Mouse (Mus musculus) forebrain, postnatal 0 days (tissue): ENCODE measurements at regions not wholly inside any gene's neighbourhood (a gene's known extent, or its start where the extent isn't known, plus 50 kb on each side); places are given as distances from the start of the nearest gene placed in this dataset.

Experiments used
- ATAC-seq: fragments of 200-750 bp; cut with Nextera tagmentation; 2 replicates; pipeline ENCODE4 v1.8.0; 2017; ENCODE audit warnings: mild to moderate bottlenecking, moderate library complexity
- DNase-seq: peaks from one replicate; pipeline ENCODE4 v3.0.0-alpha.2; 2015
- H3K27ac ChIP-seq: fragments of 300-500 bp; sonication (generic); 2 replicates; pipeline ENCODE4 v1.5.1; 2014; ENCODE audit warnings: low read depth, mild to moderate bottlenecking, antibody characterized with exemption, low read length, moderate library complexity, mixed read lengths
- H3K27me3 ChIP-seq: fragments of 300-500 bp; sonication (generic); 2 replicates; pipeline ENCODE4 v1.6.1; 2014; ENCODE audit warnings: mild to moderate bottlenecking, low read length, mixed read lengths; ENCODE audit not compliant: insufficient read depth
- H3K36me3 ChIP-seq: fragments of 300-500 bp; sonication (generic); 2 replicates; pipeline ENCODE4 v1.6.1; 2014; ENCODE audit warnings: mild to moderate bottlenecking, moderate library complexity; ENCODE audit not compliant: insufficient read depth
- H3K4me1 ChIP-seq: fragments of 300-500 bp; sonication (generic); 2 replicates; pipeline ENCODE4 v1.6.1; 2014; ENCODE audit warnings: antibody characterized with exemption; ENCODE audit not compliant: insufficient read depth
- H3K4me2 ChIP-seq: fragments of 300-500 bp; sonication (generic); 2 replicates; pipeline ENCODE4 v1.6.1; 2014; ENCODE audit warnings: low read depth, mild to moderate bottlenecking, moderate library complexity
- H3K4me3 ChIP-seq: fragments of 300-500 bp; sonication (generic); 2 replicates; pipeline ENCODE4 v1.5.1; 2014; ENCODE audit warnings: low read depth, low read length, mixed read lengths
- H3K9ac ChIP-seq: fragments of 300-500 bp; sonication (generic); 2 replicates; pipeline ENCODE4 v1.6.1; 2014; ENCODE audit warnings: mild to moderate bottlenecking
- H3K9me3 ChIP-seq: fragments of 300-500 bp; sonication (generic); 2 replicates; pipeline ENCODE4 v1.6.1; 2016; ENCODE audit warnings: low read length
- CTCF ChIP-seq: sonication (generic); IDR thresholded peaks from 2 replicates; pipeline ENCODE4 v1.5.1; 2016; ENCODE audit warnings: antibody characterized with exemption, control low read depth, low read depth
- WGBS: fragments of 180-500 bp; shearing (Covaris S2); extraction: QIAGEN DNeasy Blood & Tissue Kit; methylation state at CpG from one replicate; pipeline ENCODE4 v1.1.7; 2014; 5-methylcytosine and 5-hydroxymethylcytosine counted together

DNA sequence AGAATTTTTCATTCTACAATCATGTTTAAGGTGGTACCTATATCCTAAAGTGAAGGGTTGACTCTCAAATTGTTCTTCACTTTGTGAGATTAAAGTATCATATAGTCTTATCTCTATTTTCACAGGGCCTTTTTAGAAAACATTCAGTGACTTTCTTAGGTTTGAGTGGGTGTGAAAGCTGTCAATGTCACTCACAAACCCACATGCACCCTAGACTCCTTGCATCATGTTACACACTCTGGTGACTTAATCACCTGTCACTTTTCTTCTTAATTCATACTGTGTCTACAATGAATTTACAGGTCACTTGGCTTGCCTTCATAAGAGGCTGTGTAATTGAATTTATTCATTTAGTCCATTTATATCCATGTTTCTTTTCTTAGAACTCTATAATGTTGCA, 1026.8 kb upstream of the Alcam start:
- ATAC-seq = no peak
- H3K4me2 ChIP-seq = no peak overlapping the region
- TF ChIP-seq CTCF = no peak
- H3K4me3 ChIP-seq = no peak overlapping the region
- H3K27ac ChIP-seq = no peak overlapping the region
- no peaks in the 10 kb centered on the region for H3K9me3 ChIP-seq
- no peak for DNase-seq
- no peaks in the 10 kb centered on the region for H3K4me1 ChIP-seq
- no peak overlapping the region for H3K9ac ChIP-seq
- no peaks in the 10 kb centered on the region for H3K27me3 ChIP-seq
- H3K36me3 ChIP-seq = no peaks in the 10 kb centered on the region

DNA sequence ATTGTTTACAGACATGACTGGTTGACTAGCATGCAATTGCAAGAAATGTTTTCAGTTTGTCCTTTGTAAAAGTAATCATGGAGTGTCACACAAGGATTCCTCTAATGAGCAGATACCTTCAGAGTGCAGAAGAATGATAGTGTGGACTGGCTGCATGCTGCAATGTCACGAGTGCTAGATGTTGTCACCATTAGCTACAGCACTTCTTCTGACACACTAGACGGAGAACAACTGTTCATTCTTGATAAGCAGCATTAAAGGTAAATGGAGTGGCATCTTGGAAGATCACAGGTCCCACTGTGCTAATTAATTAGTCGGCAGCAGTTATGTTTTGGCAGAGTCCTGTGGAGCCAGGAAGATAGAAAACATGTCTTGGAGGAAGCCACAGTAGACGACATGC, 985.6 kb upstream of the Alcam start:
- no peak overlapping the region for H3K27ac ChIP-seq
- H3K27me3 ChIP-seq = no peaks in the 10 kb centered on the region
- ATAC-seq = no peak
- H3K9me3 ChIP-seq = no peaks in the 10 kb centered on the region
- DNase-seq = no peak
- H3K4me3 ChIP-seq = no peak overlapping the region
- 36% methylated on average over 4 of the region's 4 CpGs for WGBS
- H3K36me3 ChIP-seq = no peaks in the 10 kb centered on the region
- no peak for TF ChIP-seq CTCF
- H3K4me2 ChIP-seq = no peak overlapping the region
- H3K4me1 ChIP-seq = no peaks in the 10 kb centered on the region
- no peak overlapping the region for H3K9ac ChIP-seq

DNA sequence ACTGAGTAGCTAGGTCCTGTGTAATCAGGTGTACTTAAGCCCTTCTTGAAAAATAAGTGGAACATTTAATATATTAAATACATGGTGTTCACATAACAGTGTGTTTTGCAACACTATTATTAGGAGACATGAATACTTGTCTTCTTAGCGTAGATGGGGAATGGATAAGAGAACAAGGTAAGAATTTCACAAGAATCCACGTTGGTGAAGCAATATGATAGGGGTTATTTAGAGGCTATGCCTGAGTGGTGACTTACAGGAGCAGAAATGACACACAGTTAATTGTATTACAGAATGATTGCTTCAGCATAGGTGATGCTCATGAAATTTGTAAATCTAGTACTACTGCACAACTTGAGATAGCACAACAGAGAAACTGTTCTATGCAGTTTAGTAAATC, 964.5 kb upstream of the Alcam start:
- H3K9me3 ChIP-seq = no peaks in the 10 kb centered on the region
- DNase-seq (no peak), ATAC-seq (no peak)
- H3K4me3 ChIP-seq = no peak overlapping the region
- H3K9ac ChIP-seq = no peak overlapping the region
- 70% methylated on average over 2 of the region's 2 CpGs for WGBS
- no peaks in the 10 kb centered on the region for H3K4me1 ChIP-seq
- no peaks in the 10 kb centered on the region for H3K27me3 ChIP-seq
- TF ChIP-seq CTCF = no peak
- no peak overlapping the region for H3K27ac ChIP-seq
- no peak overlapping the region for H3K4me2 ChIP-seq
- H3K36me3 ChIP-seq = no peaks in the 10 kb centered on the region

DNA sequence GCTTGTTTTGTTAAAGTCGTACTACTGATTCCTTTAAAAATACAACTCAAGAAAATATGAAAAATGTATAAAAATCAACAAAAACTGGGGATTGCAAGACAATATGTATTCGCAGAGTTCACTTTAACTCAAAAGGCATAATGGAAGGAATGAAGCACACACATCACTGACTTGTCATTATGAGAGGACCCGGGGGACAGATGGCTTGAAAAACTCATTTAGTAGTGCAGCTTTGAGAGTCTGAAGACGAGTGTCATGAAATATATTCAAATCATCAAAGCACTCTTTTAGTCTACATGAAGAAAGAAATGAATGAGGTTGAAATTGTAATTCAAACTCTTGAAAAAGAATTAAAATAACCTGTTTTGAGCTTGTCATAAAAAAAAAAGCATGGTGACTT, 931.3 kb upstream of the Alcam start:
- H3K9me3 ChIP-seq = no peaks in the 10 kb centered on the region
- H3K27me3 ChIP-seq = no peaks in the 10 kb centered on the region
- WGBS = 51% methylated on average over 4 of the region's 4 CpGs
- H3K9ac ChIP-seq = no peak overlapping the region
- TF ChIP-seq CTCF = no peak
- no peak overlapping the region for H3K27ac ChIP-seq
- no peaks in the 10 kb centered on the region for H3K4me1 ChIP-seq
- H3K36me3 ChIP-seq = no peaks in the 10 kb centered on the region
- H3K4me3 ChIP-seq = no peak overlapping the region
- peak; percentile 54; the same call in 1 of the 2 replicates for ATAC-seq
- peak; percentile 28 for DNase-seq
- H3K4me2 ChIP-seq = no peak overlapping the region

DNA sequence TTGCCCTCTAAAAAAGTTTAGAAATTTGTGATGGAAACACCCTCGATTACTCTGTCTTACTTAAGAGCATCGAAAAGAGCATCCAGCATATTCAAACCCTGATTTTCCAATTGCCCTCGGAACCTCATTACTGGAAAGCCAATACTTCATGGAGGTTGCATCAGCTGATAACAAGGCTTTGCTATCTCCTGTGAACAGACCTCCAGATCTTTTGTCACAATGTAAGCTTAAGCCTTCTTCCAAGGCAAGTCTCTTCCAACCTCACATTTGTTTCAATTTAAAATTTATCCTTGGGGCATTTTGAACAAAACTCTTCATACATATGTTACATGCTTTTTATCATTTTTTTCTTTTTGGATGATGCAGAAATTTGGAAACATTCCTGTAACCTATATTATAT, 888.3 kb upstream of the Alcam start:
- Histone ChIP-seq H3K27ac (no peak overlapping the region), H3K36me3 (no peaks in the 10 kb centered on the region), H3K9ac (no peak overlapping the region), H3K9me3 (no peaks in the 10 kb centered on the region), H3K4me2 (no peak overlapping the region), H3K4me1 (no peaks in the 10 kb centered on the region), H3K4me3 (no peak overlapping the region), H3K27me3 (no peaks in the 10 kb centered on the region)
- WGBS = 88% methylated on average over 3 of the region's 3 CpGs
- no peak for TF ChIP-seq CTCF
- no peak for DNase-seq
- no peak for ATAC-seq

DNA sequence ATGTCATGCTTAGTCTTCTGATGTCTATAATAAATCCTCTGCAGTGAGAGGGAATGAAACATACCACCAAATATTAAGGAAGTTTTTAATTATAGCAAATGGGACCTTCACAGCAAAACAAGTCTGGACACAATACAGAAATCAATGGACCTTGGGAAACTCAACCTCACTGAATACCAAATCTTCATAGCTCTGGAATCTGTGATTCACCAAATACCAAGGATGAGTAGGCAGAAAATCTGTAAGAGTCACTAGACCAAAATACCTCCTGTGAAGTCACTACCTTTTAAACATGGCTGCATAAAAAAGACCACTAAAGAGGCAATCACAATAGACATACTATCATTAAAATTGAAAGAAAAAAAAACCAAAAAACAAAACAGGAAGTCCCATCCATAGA, 872.5 kb upstream of the Alcam start:
- H3K4me2 ChIP-seq = no peak overlapping the region
- no peaks in the 10 kb centered on the region for H3K27me3 ChIP-seq
- no peaks in the 10 kb centered on the region for H3K4me1 ChIP-seq
- no peaks in the 10 kb centered on the region for H3K36me3 ChIP-seq
- no peak overlapping the region for H3K9ac ChIP-seq
- TF ChIP-seq CTCF = no peak
- H3K9me3 ChIP-seq = no peaks in the 10 kb centered on the region
- no peak for ATAC-seq
- no peak for DNase-seq
- no peak overlapping the region for H3K4me3 ChIP-seq
- no peak overlapping the region for H3K27ac ChIP-seq

DNA sequence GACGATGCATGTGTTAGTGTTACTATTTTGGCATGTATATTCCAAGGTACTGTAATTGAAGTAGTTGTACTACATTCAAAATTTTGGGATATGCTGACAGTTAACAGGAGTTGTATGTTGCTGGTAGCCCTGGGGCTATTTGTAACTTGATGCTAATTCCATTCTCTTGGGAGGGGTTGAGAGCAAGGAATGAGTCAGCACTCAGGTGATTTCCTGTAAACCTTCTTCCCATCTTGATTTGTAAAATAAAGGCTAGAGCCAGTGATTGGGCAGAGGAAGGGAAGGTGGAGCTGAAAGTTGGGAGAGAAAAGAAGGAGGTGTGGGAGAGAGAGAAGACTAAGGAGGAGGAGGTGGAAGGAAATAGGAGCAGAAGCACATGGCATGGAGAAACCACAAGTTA, 838.2 kb upstream of the Alcam start:
- 68% methylated on average over 1 of the region's 1 CpGs for WGBS
- H3K9ac ChIP-seq = no peak overlapping the region
- no peak overlapping the region for H3K4me3 ChIP-seq
- H3K4me2 ChIP-seq = no peak overlapping the region
- no peaks in the 10 kb centered on the region for H3K9me3 ChIP-seq
- no peak overlapping the region for H3K27ac ChIP-seq
- no peak for DNase-seq
- H3K36me3 ChIP-seq = no peaks in the 10 kb centered on the region
- H3K27me3 ChIP-seq = no peaks in the 10 kb centered on the region
- TF ChIP-seq CTCF = no peak
- no peaks in the 10 kb centered on the region for H3K4me1 ChIP-seq
- no peak for ATAC-seq

DNA sequence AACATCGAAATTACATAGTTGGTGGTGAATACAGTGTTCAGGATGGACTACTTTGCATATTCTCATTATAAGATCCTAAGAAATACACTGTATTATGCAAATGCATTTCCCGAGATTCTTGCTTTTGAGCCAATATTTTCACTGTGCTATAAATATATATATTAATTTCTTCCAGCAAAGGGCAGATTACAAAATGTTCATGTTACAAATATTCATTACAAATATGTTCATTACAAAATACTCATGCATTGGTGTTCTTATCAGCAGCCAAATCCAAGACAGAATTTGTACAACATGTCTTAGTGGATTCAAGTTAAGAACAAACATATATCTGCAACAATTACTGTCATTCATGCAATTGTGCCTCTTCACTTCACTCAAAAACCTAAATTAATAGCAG, 828.1 kb upstream of the Alcam start:
- Histone ChIP-seq H3K9ac (no peak overlapping the region), H3K4me1 (no peaks in the 10 kb centered on the region), H3K9me3 (no peaks in the 10 kb centered on the region), H3K4me3 (no peak overlapping the region), H3K27ac (no peak overlapping the region), H3K36me3 (no peaks in the 10 kb centered on the region), H3K4me2 (no peak overlapping the region), H3K27me3 (no peaks in the 10 kb centered on the region)
- no peak for DNase-seq
- TF ChIP-seq CTCF = no peak
- WGBS = 69% methylated on average over 2 of the region's 2 CpGs
- ATAC-seq = no peak
